Mouse (Mus musculus): ENCODE measurements around the gene Tcn2. TPM values are rescaled to one million over a fixed set of nuclear protein-coding genes. Genes with fewer than 3 reads are reported as not detected.
"Not testable (repeated sequence)": the region's sequence is repeated elsewhere in the genome, so short reads cannot be mapped to it uniquely, and the experiment has no call there.

The Tcn2 gene
- polyA plus RNA-seq, 1 experiment from 2014 or later: 71.2 TPM

DNA sequence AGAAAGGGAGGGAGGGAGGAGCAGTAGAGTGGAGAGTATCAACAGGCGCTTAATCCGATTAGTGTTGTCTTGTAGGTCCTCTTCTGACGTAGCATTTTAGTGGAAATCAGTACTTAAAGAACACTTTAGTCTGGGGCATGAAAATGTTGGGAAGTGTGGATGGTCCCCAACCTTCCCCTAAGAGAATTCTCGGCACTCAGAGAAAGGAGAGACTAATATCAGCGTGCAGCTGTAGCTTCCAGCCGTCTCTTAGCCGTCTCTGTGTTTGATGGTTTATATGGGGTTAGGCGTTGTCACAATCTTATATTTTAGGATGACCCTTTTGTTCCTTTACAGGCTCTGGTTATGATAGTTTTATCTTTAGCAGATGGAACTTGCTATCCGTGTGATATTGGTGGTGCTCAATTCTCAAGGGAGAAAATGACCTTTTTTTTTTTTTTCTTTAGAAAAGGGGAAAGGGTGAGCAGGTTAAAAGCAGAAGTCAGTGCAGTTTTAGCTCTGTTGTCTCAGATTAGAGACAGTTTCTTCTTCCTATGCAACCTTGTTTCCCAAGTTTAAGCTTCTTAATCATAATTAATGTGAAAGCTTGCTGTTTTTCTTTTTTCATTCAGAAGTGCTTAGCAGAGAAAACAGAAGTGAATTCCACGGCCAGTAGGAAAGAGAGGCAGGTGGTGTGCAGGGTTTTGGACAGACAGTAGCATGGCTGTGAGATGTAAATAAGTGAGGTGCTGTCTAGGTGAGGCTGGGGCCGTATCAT, 32.6 kb upstream of the Tcn2 start:
- Histone ChIP-seq H3K36me3 (ENCODE audit: control insufficient read depth, insufficient read depth, low read length) (peaks cover 7% of the 10 kb centered on the region; the same call in 1 of the 2 replicates), H3K4me2 (peak overlapping the region; percentile 89), H3K4me3 (ENCODE audit: low read depth, low read length) (peak overlapping the region; percentile 87), H3K9ac (ENCODE audit: low read depth, low read length) (peak overlapping the region; percentile 85), H3K9me3 (replicated peaks; ENCODE audit: control insufficient read depth, low read length) (no peaks in the 10 kb centered on the region), H3K27ac (ENCODE audit: low read depth, low read length) (peak overlapping the region; percentile 4; the same call in 1 of the 2 replicates), H3K4me1 (ENCODE audit: control insufficient read depth, insufficient read depth, low read length) (peaks cover 7% of the 10 kb centered on the region), H3K27me3 (ENCODE audit: control insufficient read depth, insufficient read depth, low read length) (no peaks in the 10 kb centered on the region)
- no peak for ATAC-seq (replicated peaks; ENCODE audit: insufficient number of reproducible peaks, low FRiP score, low TSS enrichment)
- 14% methylated on average over 11 of the region's 11 CpGs for WGBS (ENCODE audit: insufficient replicate concordance)

DNA sequence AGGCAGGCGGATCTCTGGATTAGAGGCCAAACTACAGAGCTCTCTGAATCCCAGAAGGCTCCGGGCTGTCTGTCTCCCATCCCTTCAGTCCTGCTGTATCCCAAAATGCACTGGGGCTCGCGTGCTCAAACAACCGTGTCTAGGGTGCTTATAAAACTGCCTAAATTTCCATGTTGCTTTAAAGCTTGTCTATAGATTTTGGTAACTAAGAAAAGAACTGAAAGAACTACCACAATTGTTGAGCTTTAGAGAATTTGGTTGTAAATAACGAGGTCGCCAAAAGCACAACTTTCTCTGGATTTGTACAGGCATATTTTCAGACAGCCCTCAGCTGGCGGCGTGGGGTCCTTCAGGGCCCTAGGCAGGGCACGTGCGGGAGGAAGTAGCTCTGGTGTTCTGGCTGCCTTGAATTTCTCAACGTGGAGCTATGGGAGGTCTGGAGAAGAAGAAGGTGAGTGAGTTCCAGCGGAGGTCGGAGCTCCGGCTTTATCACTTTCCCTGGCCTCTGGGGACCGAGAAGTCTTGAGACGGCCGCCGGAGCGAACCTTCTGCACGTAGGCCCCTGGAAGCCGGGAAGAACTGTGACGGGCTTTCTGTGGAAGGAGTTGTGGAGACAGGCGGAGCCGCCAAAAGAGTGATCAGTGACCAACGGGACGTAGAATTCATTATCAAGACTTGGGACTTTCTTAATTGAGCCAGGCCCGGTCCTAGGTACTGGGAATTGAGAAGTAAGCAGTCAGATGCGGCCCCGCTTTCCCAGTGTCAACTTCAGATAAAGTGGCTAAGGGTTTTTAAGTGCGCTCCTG, 31.9 kb upstream of the Tcn2 start, which contains the start of gene Pes1:
Pes1 (plus strand) TSS at position 366 of the 806 bp plus-strand sequence.
- peaks cover 7% of the 10 kb centered on the region for H3K4me1 ChIP-seq (ENCODE audit: control insufficient read depth, insufficient read depth, low read length)
- H3K4me3 ChIP-seq (ENCODE audit: low read depth, low read length): peak within 1 kb of the TSS; percentile 87
- H3K36me3 ChIP-seq (ENCODE audit: control insufficient read depth, insufficient read depth, low read length): peaks cover 3% of the 10 kb centered on the region; the same call in 1 of the 2 replicates
- H3K27me3 ChIP-seq (ENCODE audit: control insufficient read depth, insufficient read depth, low read length): no peaks in the 10 kb centered on the region
- H3K4me2 ChIP-seq: peak within 1 kb of the TSS; percentile 89
- ATAC-seq (replicated peaks; ENCODE audit: insufficient number of reproducible peaks, low FRiP score, low TSS enrichment): peak; percentile 87
- peak within 1 kb of the TSS; percentile 4; the same call in 1 of the 2 replicates for H3K27ac ChIP-seq (ENCODE audit: low read depth, low read length)
- peak within 1 kb of the TSS; percentile 85 for H3K9ac ChIP-seq (ENCODE audit: low read depth, low read length)
- under 1% methylated on average over 31 of the region's 31 CpGs for WGBS (ENCODE audit: insufficient replicate concordance)
- H3K9me3 ChIP-seq (replicated peaks; ENCODE audit: control insufficient read depth, low read length): no peaks in the 10 kb centered on the region

- Histone ChIP-seq H3K9me3 (replicated peaks; ENCODE audit: control insufficient read depth, low read length) (no peaks in the 10 kb centered on the region), H3K27ac (ENCODE audit: low read depth, low read length) (peak overlapping the region; percentile 4; the same call in 1 of the 2 replicates), H3K4me1 (ENCODE audit: control insufficient read depth, insufficient read depth, low read length) (peaks cover 7% of the 10 kb centered on the region), H3K9ac (ENCODE audit: low read depth, low read length) (peak overlapping the region; percentile 62; the same call in 1 of the 2 replicates), H3K36me3 (ENCODE audit: control insufficient read depth, insufficient read depth, low read length) (peaks cover under 1% of the 10 kb centered on the region; the same call in 1 of the 2 replicates), H3K27me3 (ENCODE audit: control insufficient read depth, insufficient read depth, low read length) (no peaks in the 10 kb centered on the region), H3K4me3 (ENCODE audit: low read depth, low read length) (peak overlapping the region; percentile 87), H3K4me2 (peak overlapping the region; percentile 89)
- 81% methylated on average over 10 of the region's 10 CpGs for WGBS (ENCODE audit: insufficient replicate concordance)
- no peak for ATAC-seq (replicated peaks; ENCODE audit: insufficient number of reproducible peaks, low FRiP score, low TSS enrichment)
Observed at GRCm38 (mm10) chr11:3963155-3963554, 31.2 kb upstream of the Tcn2 start.

GRCm38 (mm10) chr11:3961761-3962160, 29.8 kb upstream of the Tcn2 start:
- no peak for ATAC-seq (replicated peaks; ENCODE audit: insufficient number of reproducible peaks, low FRiP score, low TSS enrichment)
- peaks cover 7% of the 10 kb centered on the region for H3K4me1 ChIP-seq (ENCODE audit: control insufficient read depth, insufficient read depth, low read length)
- no peak overlapping the region for H3K4me2 ChIP-seq
- WGBS (ENCODE audit: insufficient replicate concordance): 72% methylated on average over 3 of the region's 3 CpGs
- no peaks in the 10 kb centered on the region for H3K9me3 ChIP-seq (replicated peaks; ENCODE audit: control insufficient read depth, low read length)
- H3K9ac ChIP-seq (ENCODE audit: low read depth, low read length): no peak overlapping the region
- no peaks in the 10 kb centered on the region for H3K27me3 ChIP-seq (ENCODE audit: control insufficient read depth, insufficient read depth, low read length)
- H3K36me3 ChIP-seq (ENCODE audit: control insufficient read depth, insufficient read depth, low read length): no peaks in the 10 kb centered on the region
- H3K27ac ChIP-seq (ENCODE audit: low read depth, low read length): no peak overlapping the region
- no peak overlapping the region for H3K4me3 ChIP-seq (ENCODE audit: low read depth, low read length)

DNA sequence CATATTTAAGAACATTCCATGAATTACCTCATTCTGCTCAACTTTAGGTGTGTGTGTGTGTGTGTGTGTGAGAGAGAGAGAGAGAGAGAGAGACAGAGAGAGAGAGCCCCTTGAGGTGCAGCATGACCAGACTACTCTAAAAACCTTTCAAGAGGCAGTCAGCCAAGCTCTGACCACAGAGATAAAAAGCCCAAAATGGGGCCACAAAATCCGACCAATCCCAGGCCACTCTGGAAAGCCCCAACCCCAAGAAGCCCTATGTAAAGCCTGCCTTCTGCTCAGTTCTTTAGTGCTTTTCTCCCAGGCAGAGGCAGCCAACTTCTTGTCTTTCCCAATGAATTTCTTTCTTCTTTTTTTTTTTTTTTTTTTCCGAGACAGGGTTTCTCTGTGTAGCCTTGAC, 28.9 kb upstream of the Tcn2 start:
- H3K4me3 ChIP-seq (ENCODE audit: low read depth, low read length): no peak overlapping the region
- H3K4me2 ChIP-seq: no peak overlapping the region
- ATAC-seq (replicated peaks; ENCODE audit: insufficient number of reproducible peaks, low FRiP score, low TSS enrichment): no peak
- no peaks in the 10 kb centered on the region for H3K36me3 ChIP-seq (ENCODE audit: control insufficient read depth, insufficient read depth, low read length)
- no peaks in the 10 kb centered on the region for H3K27me3 ChIP-seq (ENCODE audit: control insufficient read depth, insufficient read depth, low read length)
- H3K9ac ChIP-seq (ENCODE audit: low read depth, low read length): no peak overlapping the region
- H3K27ac ChIP-seq (ENCODE audit: low read depth, low read length): no peak overlapping the region
- 44% methylated on average over 2 of the region's 2 CpGs for WGBS (ENCODE audit: insufficient replicate concordance)
- H3K9me3 ChIP-seq (replicated peaks; ENCODE audit: control insufficient read depth, low read length): no peaks in the 10 kb centered on the region
- H3K4me1 ChIP-seq (ENCODE audit: control insufficient read depth, insufficient read depth, low read length): peaks cover 4% of the 10 kb centered on the region

DNA sequence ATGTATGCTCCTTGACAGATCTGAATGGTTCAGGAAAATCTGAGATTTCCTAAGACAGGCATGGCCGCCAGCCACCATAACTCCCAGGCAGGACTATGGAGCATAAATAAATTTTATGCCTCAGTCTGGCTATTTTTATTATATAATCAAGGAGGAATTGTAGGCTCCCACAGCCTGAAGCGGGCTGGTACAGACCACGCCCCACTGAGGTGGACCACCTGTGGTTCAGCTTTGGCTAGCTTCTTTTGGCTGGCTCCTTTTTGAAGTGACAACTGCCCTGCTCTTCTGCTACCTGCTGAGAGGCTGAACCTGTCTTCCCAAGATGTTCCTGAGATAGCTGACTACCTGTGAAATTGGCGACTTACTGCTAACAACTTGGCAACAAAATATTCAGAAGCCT, 23.4 kb upstream of the Tcn2 start:
- H3K4me1 ChIP-seq (ENCODE audit: control insufficient read depth, insufficient read depth, low read length); H3K4me2 ChIP-seq; H3K27me3 ChIP-seq (ENCODE audit: control insufficient read depth, insufficient read depth, low read length); H3K4me3 ChIP-seq (ENCODE audit: low read depth, low read length); H3K27ac ChIP-seq (ENCODE audit: low read depth, low read length); ATAC-seq (replicated peaks; ENCODE audit: insufficient number of reproducible peaks, low FRiP score, low TSS enrichment); H3K9me3 ChIP-seq (replicated peaks; ENCODE audit: control insufficient read depth, low read length); H3K36me3 ChIP-seq (ENCODE audit: control insufficient read depth, insufficient read depth, low read length); H3K9ac ChIP-seq (ENCODE audit: low read depth, low read length): not testable (repeated sequence)
- WGBS (ENCODE audit: insufficient replicate concordance): 65% methylated on average over 4 of the region's 4 CpGs

- H3K4me2 ChIP-seq; ATAC-seq (replicated peaks; ENCODE audit: insufficient number of reproducible peaks, low FRiP score, low TSS enrichment); H3K9ac ChIP-seq (ENCODE audit: low read depth, low read length); H3K27me3 ChIP-seq (ENCODE audit: control insufficient read depth, insufficient read depth, low read length); H3K9me3 ChIP-seq (replicated peaks; ENCODE audit: control insufficient read depth, low read length); H3K4me3 ChIP-seq (ENCODE audit: low read depth, low read length); H3K4me1 ChIP-seq (ENCODE audit: control insufficient read depth, insufficient read depth, low read length); H3K27ac ChIP-seq (ENCODE audit: low read depth, low read length); H3K36me3 ChIP-seq (ENCODE audit: control insufficient read depth, insufficient read depth, low read length): not testable (repeated sequence)
- 84% methylated on average over 5 of the region's 5 CpGs for WGBS (ENCODE audit: insufficient replicate concordance)
Observed at GRCm38 (mm10) chr11:3954876-3955275, 22.9 kb upstream of the Tcn2 start.

DNA sequence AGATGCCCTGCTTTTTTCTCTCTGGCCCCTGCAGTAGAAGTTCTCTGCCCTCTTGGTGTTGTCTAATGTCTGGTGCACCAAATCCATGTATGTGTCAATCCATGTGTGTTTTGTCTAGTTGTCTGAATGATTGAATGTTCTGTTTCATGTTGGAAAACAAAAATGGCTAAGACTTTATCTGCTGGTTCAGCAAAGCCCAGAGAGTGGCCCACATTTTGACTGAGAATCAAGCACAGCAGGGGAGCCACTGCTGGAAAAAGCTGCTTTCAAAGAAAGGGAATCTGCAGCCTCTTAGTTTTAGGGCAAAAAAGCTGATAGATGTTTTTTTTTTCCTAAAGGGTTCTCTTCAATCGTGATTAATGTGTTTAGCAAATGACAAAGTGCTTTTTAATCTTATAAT, 14.4 kb upstream of the Tcn2 start:
- Histone ChIP-seq H3K9ac (ENCODE audit: low read depth, low read length) (no peak overlapping the region), H3K27ac (ENCODE audit: low read depth, low read length) (no peak overlapping the region), H3K4me1 (ENCODE audit: control insufficient read depth, insufficient read depth, low read length) (no peaks in the 10 kb centered on the region), H3K36me3 (ENCODE audit: control insufficient read depth, insufficient read depth, low read length) (no peaks in the 10 kb centered on the region), H3K4me2 (no peak overlapping the region), H3K27me3 (ENCODE audit: control insufficient read depth, insufficient read depth, low read length) (no peaks in the 10 kb centered on the region), H3K4me3 (ENCODE audit: low read depth, low read length) (no peak overlapping the region), H3K9me3 (replicated peaks; ENCODE audit: control insufficient read depth, low read length) (no peaks in the 10 kb centered on the region)
- WGBS (ENCODE audit: insufficient replicate concordance): 25% methylated on average over 1 of the region's 1 CpGs
- no peak for ATAC-seq (replicated peaks; ENCODE audit: insufficient number of reproducible peaks, low FRiP score, low TSS enrichment)

Measured in heart, embryonic 11.5 days (tissue).